Comparison of ENCODE assay signal across 15 mouse cellular contexts in genomic region chr2:172839317-172839980, GRCm38 (mm10).
DNase-seq lines count a peak whose midpoint lies in the region; ATAC-seq and TF ChIP-seq lines count a peak whose summit lies in the region.
"Had no signal": no experiment of that assay in that cellular context is flagged by ENCODE, and none has a peak within 500 bp of the region (broad histone marks: within the 10 kb centered on the region; RNA-seq: fewer than 3 reads in every experiment).

No protein-coding gene starts in this region.

- DNase-seq in heart, adult 8-10 months (ENCODE audit: low spot score): no peak
- peak; percentile 24 for DNase-seq in embryonic facial prominence, embryonic 14.5 days (ENCODE audit: low spot score)
- no peak for DNase-seq in kidney, postnatal 0 days (ENCODE audit: low spot score)
- peak; percentile 53 for DNase-seq in mesoderm, embryonic 11.5 days (ENCODE audit: low read depth, low spot score)
- no peak for DNase-seq in right cerebral cortex, adult 2 months (ENCODE audit: low spot score in 2 of 2)
- DNase-seq: adrenal gland, adult 8-10 months; cerebellum, adult 8-10 months; heart, postnatal 14 days; lung, adult 2 months; lung, postnatal 4 days had no signal

- H3K4me2 ChIP-seq in heart, embryonic 14.5 days (ENCODE audit: low read length): no peak overlapping the region
- no peak overlapping the region for H3K4me2 ChIP-seq in embryonic facial prominence, embryonic 14.5 days (ENCODE audit: low read depth, low read length)
- H3K4me2 ChIP-seq in kidney, postnatal 0 days (ENCODE audit: low read length): no peak overlapping the region
- H3K4me2 ChIP-seq: midbrain, embryonic 12.5 days had no signal

- WGBS in heart, embryonic 14.5 days: 47% methylated on average over 10 of the region's 10 CpGs
- 32% methylated on average over 10 of the region's 10 CpGs for WGBS in embryonic facial prominence, embryonic 14.5 days
- WGBS in kidney, postnatal 0 days: 29% methylated on average over 10 of the region's 10 CpGs

- peak overlapping the region; percentile 44; the same call in 1 of the 2 replicates for H3K9ac ChIP-seq in heart, embryonic 14.5 days (ENCODE audit: low read length)
- H3K9ac ChIP-seq in embryonic facial prominence, embryonic 14.5 days (ENCODE audit: low read depth, low read length): 0 out of 2 replicates have a peak overlapping the region, but pooled peaks have one; percentile 30
- H3K9ac ChIP-seq in kidney, postnatal 0 days (ENCODE audit: low read depth, low read length): no peak overlapping the region
- H3K9ac ChIP-seq: midbrain, embryonic 12.5 days had no signal

- no peaks in the 10 kb centered on the region for H3K9me3 ChIP-seq in heart, embryonic 14.5 days (ENCODE audit: control insufficient read depth, low read length)
- H3K9me3 ChIP-seq in embryonic facial prominence, embryonic 14.5 days (ENCODE audit: control insufficient read depth, low read length): no peaks in the 10 kb centered on the region
- no peaks in the 10 kb centered on the region for H3K9me3 ChIP-seq in kidney, postnatal 0 days (replicated peaks; ENCODE audit: low read length)
- H3K9me3 ChIP-seq: midbrain, embryonic 12.5 days had no signal

- no peak for ATAC-seq in heart, embryonic 14.5 days (ENCODE audit: insufficient number of reproducible peaks, insufficient read depth, low FRiP score, low read depth)
- ATAC-seq in embryonic facial prominence, embryonic 14.5 days (ENCODE audit: low read depth): peak; percentile 53; the same call in 1 of the 2 replicates
- peak; percentile 67 for ATAC-seq in kidney, postnatal 0 days (replicated peaks; ENCODE audit: low FRiP score, low read depth)
- no peak for ATAC-seq in erythroid progenitor cell, adult 5-6 weeks (replicated peaks; ENCODE audit: low FRiP score, poor library complexity, severe bottlenecking)
- ATAC-seq: hindbrain, postnatal 0 days had no signal

- H3K27me3 ChIP-seq in heart, embryonic 14.5 days (ENCODE audit: control insufficient read depth, insufficient read depth, low read length): no peaks in the 10 kb centered on the region
- no peaks in the 10 kb centered on the region for H3K27me3 ChIP-seq in embryonic facial prominence, embryonic 14.5 days (replicated peaks; ENCODE audit: control insufficient read depth, insufficient read depth, low read length)
- H3K27me3 ChIP-seq in kidney, postnatal 0 days (ENCODE audit: insufficient read depth, low read length): no peaks in the 10 kb centered on the region
- H3K27me3 ChIP-seq: midbrain, embryonic 12.5 days had no signal

- H3K4me3 ChIP-seq in heart, embryonic 14.5 days (ENCODE audit: control insufficient read depth in 1 of 2, insufficient read depth in 1 of 2, low read depth in 1 of 2, low read length in 2 of 2): no peak overlapping the region
- H3K4me3 ChIP-seq in embryonic facial prominence, embryonic 14.5 days (ENCODE audit: low read depth, low read length): no peak overlapping the region
- H3K4me3 ChIP-seq in kidney, postnatal 0 days (replicated peaks; ENCODE audit: low read depth, low read length): no peak overlapping the region
- H3K4me3 ChIP-seq: layer of hippocampus, adult 2 months; midbrain, embryonic 12.5 days had no signal

- H3K27ac ChIP-seq in heart, embryonic 14.5 days (replicated peaks in 1 of 2; ENCODE audit: control insufficient read depth in 1 of 2, insufficient read depth in 1 of 2, low read depth in 2 of 2, low read length in 2 of 2): no peak overlapping the region; a peak in 1 of 4 replicates
- no peak overlapping the region for H3K27ac ChIP-seq in embryonic facial prominence, embryonic 14.5 days (replicated peaks; ENCODE audit: low read depth, low read length)
- H3K27ac ChIP-seq in kidney, postnatal 0 days: peak overlapping the region; percentile 66
- H3K27ac ChIP-seq: hindbrain, postnatal 0 days; layer of hippocampus, adult 2 months; midbrain, embryonic 12.5 days had no signal

- H3K4me1 ChIP-seq in heart, embryonic 14.5 days (ENCODE audit: control insufficient read depth in 2 of 2, insufficient read depth in 2 of 2, low read length in 2 of 2): peaks cover 23 to 25% of the 10 kb centered on the region in 2 experiments
- no peaks in the 10 kb centered on the region for H3K4me1 ChIP-seq in embryonic facial prominence, embryonic 14.5 days (ENCODE audit: control insufficient read depth, insufficient read depth, low read length)
- 0 out of 2 replicates have a peak, but pooled peaks cover 10% of the 10 kb centered on the region for H3K4me1 ChIP-seq in kidney, postnatal 0 days (replicated peaks; ENCODE audit: insufficient read depth, low read length)
- H3K4me1 ChIP-seq: midbrain, embryonic 12.5 days had no signal

- no peak for TF ChIP-seq CTCF in kidney, postnatal 0 days (IDR thresholded peaks at IDR 0.05; ENCODE audit: low read depth)

- H3K36me3 ChIP-seq in heart, embryonic 14.5 days (ENCODE audit: control insufficient read depth, insufficient read depth, low read length): no peaks in the 10 kb centered on the region
- H3K36me3 ChIP-seq in embryonic facial prominence, embryonic 14.5 days (ENCODE audit: control insufficient read depth, insufficient read depth, low read length): no peaks in the 10 kb centered on the region
- H3K36me3 ChIP-seq in kidney, postnatal 0 days (ENCODE audit: insufficient read depth, low read length): no peaks in the 10 kb centered on the region
- H3K36me3 ChIP-seq: midbrain, embryonic 12.5 days had no signal

Comparison
In these comparisons a context has a peak if more than half of its experiments do, and no peak if none do; other contexts are left out.
1. ATAC-seq: peak in embryonic facial prominence, embryonic 14.5 days (single experiment) and kidney, postnatal 0 days (single experiment); none in heart, embryonic 14.5 days (single experiment) and erythroid progenitor cell, adult 5-6 weeks (single experiment).
2. DNase-seq: peak in embryonic facial prominence, embryonic 14.5 days (single experiment) and mesoderm, embryonic 11.5 days (single experiment); none in heart, adult 8-10 months (single experiment), kidney, postnatal 0 days (single experiment) and right cerebral cortex, adult 2 months (0 of 2).